ENCODE assay signal across 26 mouse cellular contexts in the genomic region with DNA sequence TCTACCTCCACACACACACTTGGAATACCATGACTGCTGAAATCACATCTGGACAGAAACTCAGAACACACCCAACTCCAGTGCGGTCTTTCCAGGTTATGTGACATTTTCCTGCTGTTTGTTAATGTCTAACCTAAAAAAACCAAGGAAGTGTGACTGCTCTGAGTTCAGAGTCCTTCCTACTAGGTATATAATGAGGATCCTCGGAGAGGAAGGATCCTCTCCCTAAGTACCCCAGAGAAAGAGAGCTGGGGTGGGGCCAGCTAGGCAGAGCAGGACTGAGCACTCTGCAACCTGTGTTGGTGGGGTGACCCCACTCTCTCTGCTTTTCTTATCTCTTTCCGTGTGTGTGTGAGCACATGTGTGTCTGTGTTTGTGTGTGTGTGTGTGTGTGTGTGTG. TPM values are rescaled to one million over a fixed set of nuclear protein-coding genes. Genes with fewer than 3 reads are reported as not detected.
"Had no signal": no experiment of that assay in that cellular context is flagged by ENCODE, and none has a peak within 500 bp of the region (broad histone marks: within the 10 kb centered on the region; RNA-seq: fewer than 3 reads in every experiment).

No protein-coding gene starts in this region.

- H3K4me3 ChIP-seq: layer of hippocampus, adult 2 months; limb, embryonic 10.5 days; limb, embryonic 13.5 days; liver, embryonic 12.5 days; liver, embryonic 15.5 days; lung, embryonic 15.5 days had no signal

- DNase-seq: layer of hippocampus, adult 9-11 months; liver; lung, adult 18-20 months; lung, postnatal 10 days; lung, postnatal 4 days; midbrain, embryonic 14.5 days; right cerebral cortex, postnatal 14 days; right cerebral cortex, postnatal 4 days; thymus, adult 2 months; thymus, postnatal 14 days; thymus, postnatal 4 days had no signal

- ATAC-seq: inflammation-experienced regulatory T-cells, adult 6 months; liver, embryonic 12.5 days had no signal

- H3K4me2 ChIP-seq: limb, embryonic 13.5 days; liver, embryonic 12.5 days; liver, embryonic 15.5 days; lung, embryonic 15.5 days; midbrain, embryonic 11.5 days had no signal

- H3K27ac ChIP-seq: layer of hippocampus, adult 2 months; limb, embryonic 10.5 days; limb, embryonic 13.5 days; liver, embryonic 12.5 days; liver, embryonic 15.5 days; lung, embryonic 15.5 days; stomach, postnatal 0 days had no signal

- H3K9me3 ChIP-seq: limb, embryonic 10.5 days; limb, embryonic 13.5 days; liver, embryonic 12.5 days; liver, embryonic 15.5 days; lung, embryonic 15.5 days had no signal

- H3K9ac ChIP-seq: limb, embryonic 13.5 days; liver, embryonic 12.5 days; liver, embryonic 15.5 days; lung, embryonic 15.5 days had no signal

- H3K27me3 ChIP-seq: limb, embryonic 13.5 days; liver, embryonic 12.5 days; liver, embryonic 15.5 days; lung, embryonic 15.5 days had no signal

RNA-seq across cellular contexts. Expression of a gene that starts 46.8 kb away (rescaled TPM):
- total RNA-seq: megakaryocyte progenitor cell, adult 5-6 weeks; megakaryocyte-erythroid progenitor cell, adult 5-6 weeks had no signal
- polyA plus RNA-seq: inflammation-experienced regulatory T-cells, adult 6 months had no signal

RNA-seq across cellular contexts. Expression of a gene that starts 49.3 kb away (rescaled TPM):
- total RNA-seq: layer of hippocampus, adult 2 months; layer of hippocampus, postnatal 25 days; left cerebral cortex, adult 18-20 months; left cerebral cortex, postnatal 25 days; megakaryocyte progenitor cell, adult 5-6 weeks; megakaryocyte-erythroid progenitor cell, adult 5-6 weeks; midbrain, postnatal 0 days had no signal
- polyA plus RNA-seq: thymus, adult 2 months had no signal
